Mouse (Mus musculus): ENCODE measurements around the gene Astn2.

Astn2 gene

GRCm38 (mm10) chr4:66312733-66313132 lies 91.7 kb downstream of the Astn2 start:
- in situ Hi-C loops (cut with MboI, MseI), result no loop called here

GRCm38 (mm10) chr4:66310315-66311020 lies 93.9 kb downstream of the Astn2 start:
- in situ Hi-C loops (cut with MboI, MseI), result no loop called here

- in situ Hi-C loops (cut with MboI, MseI), result no loop called here
These were observed 98.0 kb downstream of the Astn2 start for GRCm38 (mm10) chr4:66306377-66306776.

GRCm38 (mm10) chr4:66302686-66303310 lies 101.6 kb downstream of the Astn2 start:
- in situ Hi-C loops (cut with MboI, MseI), result no loop called here

GRCm38 (mm10) chr4:66285034-66285433 lies 119.4 kb downstream of the Astn2 start:
- in situ Hi-C loops (cut with MboI, MseI), result no loop called here

GRCm38 (mm10) chr4:66276096-66276495 lies 128.3 kb downstream of the Astn2 start:
- in situ Hi-C loops (cut with MboI, MseI), result no loop called here

GRCm38 (mm10) chr4:66271550-66272117 lies 132.8 kb downstream of the Astn2 start:
- in situ Hi-C loops (cut with MboI, MseI), result no loop called here

GRCm38 (mm10) chr4:66264031-66264430 lies 140.4 kb downstream of the Astn2 start:
- in situ Hi-C loops (cut with MboI, MseI), result loop anchor here in 1 of 2 experiments (10.0 kb wide), 1 partner anchor 1391 kb away; no protein-coding TSS in a partner anchor

- in situ Hi-C loops (cut with MboI, MseI), result loop anchor here in 1 of 2 experiments (10.0 kb wide), 1 partner anchor 1394 kb away; no protein-coding TSS in a partner anchor
These were observed 143.1 kb downstream of the Astn2 start for GRCm38 (mm10) chr4:66261276-66261675.

GRCm38 (mm10) chr4:66258905-66259304 lies 145.5 kb downstream of the Astn2 start:
- in situ Hi-C loops (cut with MboI, MseI), result no loop called here

GRCm38 (mm10) chr4:66254695-66255492 lies 149.5 kb downstream of the Astn2 start:
- in situ Hi-C loops (cut with MboI, MseI), result no loop called here

- in situ Hi-C loops (cut with MboI, MseI), result no loop called here
These were observed 155.9 kb downstream of the Astn2 start for GRCm38 (mm10) chr4:66248521-66248920.

GRCm38 (mm10) chr4:66242683-66243082 lies 161.7 kb downstream of the Astn2 start:
- in situ Hi-C loops (cut with MboI, MseI), result no loop called here

- in situ Hi-C loops (cut with MboI, MseI), result loop anchor here in 1 of 2 experiments (5.0 kb wide), 1 partner anchor 655 kb away; no protein-coding TSS in a partner anchor
These were observed 171.6 kb downstream of the Astn2 start for GRCm38 (mm10) chr4:66232799-66233198.

- in situ Hi-C loops (cut with MboI, MseI), result loop anchor here in 1 of 2 experiments (5.0 kb wide), 1 partner anchor 655 kb away; no protein-coding TSS in a partner anchor
These were observed 172.1 kb downstream of the Astn2 start for GRCm38 (mm10) chr4:66232350-66232749.

GRCm38 (mm10) chr4:66230735-66231134 lies 173.7 kb downstream of the Astn2 start:
- in situ Hi-C loops (cut with MboI, MseI), result loop anchor here in 1 of 2 experiments (5.0 kb wide), 1 partner anchor 653 kb away; no protein-coding TSS in a partner anchor

GRCm38 (mm10) chr4:66222602-66223317 lies 181.7 kb downstream of the Astn2 start:
- in situ Hi-C loops (cut with MboI, MseI), result no loop called here

- in situ Hi-C loops (cut with MboI, MseI), result no loop called here
These were observed 189.2 kb downstream of the Astn2 start for GRCm38 (mm10) chr4:66215170-66215618.

- in situ Hi-C loops (cut with MboI, MseI), result no loop called here
These were observed 214.8 kb downstream of the Astn2 start for GRCm38 (mm10) chr4:66189636-66190035.

GRCm38 (mm10) chr4:66175887-66176533 lies 228.4 kb downstream of the Astn2 start:
- in situ Hi-C loops (cut with MboI, MseI), result no loop called here

Measured in T-helper 17 cell (primary cell).